Mouse (Mus musculus) limb, embryonic 12.5 days (tissue): ENCODE results near the gene Ksr2. TPM values are rescaled to one million over a fixed set of nuclear protein-coding genes. Genes with fewer than 3 reads are reported as not detected.
"Not testable (repeated sequence)": the region's sequence is repeated elsewhere in the genome, so short reads cannot be mapped to it uniquely, and the experiment has no call there.

Experiments
- ATAC-seq: fragments of 200-750 bp; cut with Nextera tagmentation; 2 replicates; pipeline ENCODE4 v1.8.0; 2017; ENCODE audit warnings: low read depth, moderate TSS enrichment; ENCODE audit not compliant: insufficient number of reproducible peaks, insufficient read depth, low FRiP score, low TSS enrichment
- H3K27ac ChIP-seq: fragments of 300-500 bp; sonication (generic); 2 replicates; pipeline ENCODE4 v1.5.1; 2016; ENCODE audit warnings: mild to moderate bottlenecking, moderate library complexity
- H3K27me3 ChIP-seq: fragments of 300-500 bp; sonication (generic); 2 replicates; pipeline ENCODE4 v1.6.1; 2016; ENCODE audit warnings: mild to moderate bottlenecking, moderate library complexity
- H3K36me3 ChIP-seq: fragments of 300-500 bp; sonication (generic); 2 replicates; pipeline ENCODE4 v1.6.1; 2016; ENCODE audit warnings: mild to moderate bottlenecking, moderate library complexity
- H3K4me1 ChIP-seq: fragments of 300-500 bp; sonication (generic); replicated peaks from 2 replicates; pipeline ENCODE4 v1.6.1; 2016
- H3K4me2 ChIP-seq: fragments of 300-500 bp; sonication (generic); 2 replicates; pipeline ENCODE4 v1.6.1; 2016; ENCODE audit warnings: mild to moderate bottlenecking, moderate library complexity
- H3K4me3 ChIP-seq: fragments of 300-500 bp; sonication (generic); replicated peaks from 2 replicates; pipeline ENCODE4 v1.5.1; 2016; ENCODE audit warnings: mild to moderate bottlenecking
- H3K9ac ChIP-seq: fragments of 300-500 bp; sonication (generic); replicated peaks from 2 replicates; pipeline ENCODE4 v1.6.1; 2016; ENCODE audit warnings: mild to moderate bottlenecking, moderate library complexity
- H3K9me3 ChIP-seq: fragments of 300-500 bp; sonication (generic); 2 replicates; pipeline ENCODE4 v1.6.1; 2016; ENCODE audit warnings: mild to moderate bottlenecking, moderate library complexity
- WGBS: fragments of 180-500 bp; shearing (Covaris S2); methylation state at CpG from one replicate; pipeline ENCODE4 v1.1.7; 2016; 5-methylcytosine and 5-hydroxymethylcytosine counted together
- polyA plus RNA-seq: library from polyadenylated mRNA; unstranded; fragments of >200 nt; fragmentation: Nextera tagmentation; extraction: Ambion mirVana; gene quantifications from 2 replicates; pipeline ENCODE4 v1.2.1, GENCODE M21; 2016

Gene Ksr2
- polyA plus RNA-seq, 1 experiment from 2014 or later, result 0.16 TPM

GRCm38 (mm10) chr5:117383198-117383597 lies 30.6 kb upstream of the Ksr2 start:
- H3K4me1 ChIP-seq, result peaks cover 11% of the 10 kb centered on the region
- H3K27ac ChIP-seq, result no peak overlapping the region
- peaks cover 82% of the 10 kb centered on the region for H3K36me3 ChIP-seq
- no peak overlapping the region for H3K4me3 ChIP-seq
- H3K9me3 ChIP-seq, result no peaks in the 10 kb centered on the region
- no peak overlapping the region for H3K9ac ChIP-seq
- H3K27me3 ChIP-seq, result no peaks in the 10 kb centered on the region
- H3K4me2 ChIP-seq, result no peak overlapping the region
- 88% methylated on average over 12 of the region's 12 CpGs for WGBS
- no peak for ATAC-seq

- Histone ChIP-seq H3K27ac (peak overlapping the region; percentile 74; the same call in 1 of the 2 replicates), H3K9ac (peak overlapping the region; percentile 85), H3K4me1 (peaks cover 14% of the 10 kb centered on the region), H3K27me3 (no peaks in the 10 kb centered on the region), H3K4me3 (peak overlapping the region; percentile 65), H3K36me3 (peaks cover 33% of the 10 kb centered on the region), H3K9me3 (0 out of 2 replicates have a peak, but pooled peaks cover 4% of the 10 kb centered on the region), H3K4me2 (peak overlapping the region; percentile 68)
- 11% methylated on average over 16 of the region's 16 CpGs for WGBS
- peak; percentile 18; the same call in 1 of the 2 replicates for ATAC-seq
Observed at GRCm38 (mm10) chr5:117388296-117388751, 25.5 kb upstream of the Ksr2 start.

- peak; percentile 94 for ATAC-seq
- peak within 1 kb of the TSS; percentile 85 for H3K9ac ChIP-seq
- peaks cover 28% of the 10 kb centered on the region for H3K36me3 ChIP-seq
- WGBS, result under 1% methylated on average over 44 of the region's 44 CpGs
- peak within 1 kb of the TSS; percentile 74; the same call in 1 of the 2 replicates for H3K27ac ChIP-seq
- peak within 1 kb of the TSS; percentile 65 for H3K4me3 ChIP-seq
- H3K4me1 ChIP-seq, result peaks cover 14% of the 10 kb centered on the region
- no peaks in the 10 kb centered on the region for H3K27me3 ChIP-seq
- peak within 1 kb of the TSS; percentile 68 for H3K4me2 ChIP-seq
- 0 out of 2 replicates have a peak, but pooled peaks cover 4% of the 10 kb centered on the region for H3K9me3 ChIP-seq
Observed at GRCm38 (mm10) chr5:117388877-117389276, 24.9 kb upstream of the Ksr2 start, which contains the start of gene Rfc5. TSS of gene Rfc5 (minus strand) at chr5:117389047.

- ATAC-seq, result no peak
- 84% methylated on average over 1 of the region's 1 CpGs for WGBS
- 0 out of 2 replicates have a peak, but pooled peaks cover 4% of the 10 kb centered on the region for H3K9me3 ChIP-seq
Observed at GRCm38 (mm10) chr5:117390895-117391294, 22.9 kb upstream of the Ksr2 start.

GRCm38 (mm10) chr5:117395834-117396233 lies 18.0 kb upstream of the Ksr2 start:
- Histone ChIP-seq H3K36me3 (no peaks in the 10 kb centered on the region), H3K27me3 (no peaks in the 10 kb centered on the region), H3K4me1 (0 out of 2 replicates have a peak, but pooled peaks cover 6% of the 10 kb centered on the region), H3K27ac (no peak overlapping the region), H3K9ac (no peak overlapping the region), H3K4me2 (no peak overlapping the region), H3K4me3 (no peak overlapping the region), H3K9me3 (0 out of 2 replicates have a peak, but pooled peaks cover 4% of the 10 kb centered on the region)
- ATAC-seq, result no peak
- WGBS, result 88% methylated on average over 5 of the region's 5 CpGs

More at GRCm38 (mm10) chr5:117390895-117391294, 22.9 kb upstream of the Ksr2 start:
- H3K4me3 ChIP-seq, result no peak overlapping the region
- peaks cover 8% of the 10 kb centered on the region for H3K36me3 ChIP-seq
- H3K9ac ChIP-seq, result no peak overlapping the region
- peaks cover 14% of the 10 kb centered on the region for H3K4me1 ChIP-seq
- no peaks in the 10 kb centered on the region for H3K27me3 ChIP-seq
- H3K27ac ChIP-seq, result no peak overlapping the region
- H3K4me2 ChIP-seq, result no peak overlapping the region

- no peak overlapping the region for H3K9ac ChIP-seq
- H3K4me2 ChIP-seq, result no peak overlapping the region
- no peaks in the 10 kb centered on the region for H3K27me3 ChIP-seq
- H3K36me3 ChIP-seq, result no peaks in the 10 kb centered on the region
- 0 out of 2 replicates have a peak, but pooled peaks cover 6% of the 10 kb centered on the region for H3K4me1 ChIP-seq
- ATAC-seq, result no peak
- WGBS, result 74% methylated on average over 6 of the region's 6 CpGs
- no peak overlapping the region for H3K4me3 ChIP-seq
- 0 out of 2 replicates have a peak, but pooled peaks cover 3% of the 10 kb centered on the region for H3K9me3 ChIP-seq
- H3K27ac ChIP-seq, result no peak overlapping the region
Observed at GRCm38 (mm10) chr5:117396596-117397014, 17.2 kb upstream of the Ksr2 start.

- Histone ChIP-seq H3K9me3 (no peaks in the 10 kb centered on the region), H3K27me3 (no peaks in the 10 kb centered on the region), H3K4me1 (0 out of 2 replicates have a peak, but pooled peaks cover 6% of the 10 kb centered on the region), H3K9ac (no peak overlapping the region), H3K4me3 (no peak overlapping the region), H3K4me2 (no peak overlapping the region), H3K36me3 (no peaks in the 10 kb centered on the region), H3K27ac (no peak overlapping the region)
- ATAC-seq, result no peak
- WGBS, result 84% methylated on average over 6 of the region's 6 CpGs
Observed at GRCm38 (mm10) chr5:117397371-117397770, 16.4 kb upstream of the Ksr2 start.

- Histone ChIP-seq H3K4me1 (0 out of 2 replicates have a peak, but pooled peaks cover 6% of the 10 kb centered on the region), H3K36me3 (no peaks in the 10 kb centered on the region), H3K27me3 (no peaks in the 10 kb centered on the region), H3K4me2 (no peak overlapping the region), H3K9me3 (no peaks in the 10 kb centered on the region), H3K4me3 (no peak overlapping the region), H3K9ac (no peak overlapping the region), H3K27ac (no peak overlapping the region)
- 35% methylated on average over 4 of the region's 5 CpGs for WGBS
- ATAC-seq, result no peak
Observed at GRCm38 (mm10) chr5:117398007-117398550, 15.7 kb upstream of the Ksr2 start.

GRCm38 (mm10) chr5:117399281-117399680 lies 14.5 kb upstream of the Ksr2 start:
- no peak for ATAC-seq
- 77% methylated on average over 9 of the region's 9 CpGs for WGBS
- H3K27me3 ChIP-seq, result no peaks in the 10 kb centered on the region
- H3K27ac ChIP-seq, result no peak overlapping the region
- H3K9ac ChIP-seq, result no peak overlapping the region
- H3K4me2 ChIP-seq, result no peak overlapping the region
- H3K4me3 ChIP-seq, result no peak overlapping the region
- no peaks in the 10 kb centered on the region for H3K9me3 ChIP-seq
- H3K36me3 ChIP-seq, result no peaks in the 10 kb centered on the region
- 0 out of 2 replicates have a peak, but pooled peaks cover 6% of the 10 kb centered on the region for H3K4me1 ChIP-seq

- Histone ChIP-seq H3K4me2 (no peak overlapping the region), H3K4me3 (no peak overlapping the region), H3K27me3 (no peaks in the 10 kb centered on the region), H3K9me3 (no peaks in the 10 kb centered on the region), H3K27ac (no peak overlapping the region), H3K36me3 (no peaks in the 10 kb centered on the region), H3K4me1 (no peaks in the 10 kb centered on the region), H3K9ac (no peak overlapping the region)
- 85% methylated on average over 8 of the region's 8 CpGs for WGBS
- ATAC-seq, result no peak
Observed at GRCm38 (mm10) chr5:117403609-117404008, 10.2 kb upstream of the Ksr2 start.

GRCm38 (mm10) chr5:117404671-117405070 lies 9.1 kb upstream of the Ksr2 start:
- not testable (repeated sequence) for H3K4me1 ChIP-seq, H3K9me3 ChIP-seq, H3K36me3 ChIP-seq, H3K4me2 ChIP-seq, H3K27ac ChIP-seq, H3K27me3 ChIP-seq, H3K9ac ChIP-seq, ATAC-seq, H3K4me3 ChIP-seq
- WGBS, result 83% methylated on average over 2 of the region's 2 CpGs
